Mouse (Mus musculus): ENCODE results near the gene Crb1. TPM values are rescaled to one million over a fixed set of nuclear protein-coding genes. Genes with fewer than 3 reads are reported as not detected.
A peak's percentile ranks its signal among the peaks of the same experiment; 100 is the strongest.
"Not testable (repeated sequence)": the region's sequence is repeated elsewhere in the genome, so short reads cannot be mapped to it uniquely, and the experiment has no call there.

Gene Crb1
- under 1 TPM; 0.10 to 0.43 TPM for total RNA-seq (2021)

GRCm38 (mm10) chr1:139376638-139377286 is at the start of gene Crb1:
Crb1 (minus strand) TSS chr1:139377100.
- intact Hi-C loops (cut with DNase I): no loop called here

GRCm38 (mm10) chr1:139425006-139425405 is 48.1 kb upstream of the Crb1 start:
- intact Hi-C loops (cut with DNase I): loop anchor here (10.0 kb wide), 1 partner anchor 580 kb away; the partner anchor contains the start of gene Lhx9
- no peak for DNase-seq

More at GRCm38 (mm10) chr1:139376638-139377286, at the start of gene Crb1:
- DNase-seq: no peak

- intact Hi-C loops (cut with DNase I): loop anchor here (2.0 to 10.0 kb wide), 2 partner anchors 29 to 579 kb away; partner anchors contain the start of gene Lhx9
- DNase-seq: no peak
Observed at GRCm38 (mm10) chr1:139423931-139424330, 47.0 kb upstream of the Crb1 start.

- intact Hi-C loops (cut with DNase I): loop anchor here (2.0 to 10.0 kb wide), 2 partner anchors 30 to 578 kb away; partner anchors contain the start of gene Lhx9
- DNase-seq: peak in 1 of 2 experiments; percentile 20
Observed at GRCm38 (mm10) chr1:139422941-139423340, 46.0 kb upstream of the Crb1 start.

GRCm38 (mm10) chr1:139421875-139422791 is 45.2 kb upstream of the Crb1 start, which contains the start of gene Zbtb41:
Zbtb41 (plus strand) TSS chr1:139422288.
- intact Hi-C loops (cut with DNase I): loop anchor here (2.0 to 10.0 kb wide), 2 partner anchors 31 to 577 kb away; partner anchors contain the start of gene Lhx9
- DNase-seq: peak; percentile 92 to 93

GRCm38 (mm10) chr1:139421521-139421874 is 44.6 kb upstream of the Crb1 start:
- intact Hi-C loops (cut with DNase I): loop anchor here (10.0 kb wide), 1 partner anchor 577 kb away; the partner anchor contains the start of gene Lhx9
- DNase-seq: no peak

GRCm38 (mm10) chr1:139413465-139413864 is 36.6 kb upstream of the Crb1 start:
- intact Hi-C loops (cut with DNase I): no loop called here
- no peak for DNase-seq

- DNase-seq; intact Hi-C loops (cut with DNase I): not testable (repeated sequence)
Observed at GRCm38 (mm10) chr1:139412365-139412764, 35.5 kb upstream of the Crb1 start.

GRCm38 (mm10) chr1:139407701-139408100 is 30.8 kb upstream of the Crb1 start:
- DNase-seq: no peak
- intact Hi-C loops (cut with DNase I): no loop called here

- intact Hi-C loops (cut with DNase I): no loop called here
- no peak for DNase-seq
Observed at GRCm38 (mm10) chr1:139405766-139406165, 28.9 kb upstream of the Crb1 start.

GRCm38 (mm10) chr1:139396589-139396988 is 19.7 kb upstream of the Crb1 start:
- DNase-seq: no peak
- intact Hi-C loops (cut with DNase I): no loop called here

GRCm38 (mm10) chr1:139391747-139392146 is 14.8 kb upstream of the Crb1 start:
- intact Hi-C loops (cut with DNase I): no loop called here
- no peak for DNase-seq

GRCm38 (mm10) chr1:139379621-139379984 is 2.7 kb upstream of the Crb1 start:
- intact Hi-C loops (cut with DNase I): no loop called here
- DNase-seq: peak in 1 of 2 experiments; percentile 1

GRCm38 (mm10) chr1:139378861-139379620 is 2.1 kb upstream of the Crb1 start:
- intact Hi-C loops (cut with DNase I): no loop called here
- DNase-seq: no peak

- DNase-seq: no peak
- intact Hi-C loops (cut with DNase I): no loop called here
Observed at GRCm38 (mm10) chr1:139375900-139376299, 1.0 kb downstream of the Crb1 start.

GRCm38 (mm10) chr1:139371341-139371740 is 5.6 kb downstream of the Crb1 start:
- intact Hi-C loops (cut with DNase I): no loop called here
- no peak for DNase-seq

GRCm38 (mm10) chr1:139348566-139348965 is 28.3 kb downstream of the Crb1 start:
- intact Hi-C loops (cut with DNase I): no loop called here
- no peak for DNase-seq

- no peak for DNase-seq
- intact Hi-C loops (cut with DNase I): no loop called here
Observed at GRCm38 (mm10) chr1:139346602-139347371, 30.1 kb downstream of the Crb1 start.

GRCm38 (mm10) chr1:139346030-139346601 is 30.8 kb downstream of the Crb1 start:
- no peak for DNase-seq

More at GRCm38 (mm10) chr1:139346030-139346601, 30.8 kb downstream of the Crb1 start:
- intact Hi-C loops (cut with DNase I): no loop called here

All from heart, postnatal 10 days (tissue).